Mouse (Mus musculus): Measurements from ENCODE around the gene 4931428F04Rik. TPM values are rescaled to one million over a fixed set of nuclear protein-coding genes. Genes with fewer than 3 reads are reported as not detected.

The 4931428F04Rik gene
- polyA plus RNA-seq, 1 experiment from 2014 or later: 4.9 TPM

DNA sequence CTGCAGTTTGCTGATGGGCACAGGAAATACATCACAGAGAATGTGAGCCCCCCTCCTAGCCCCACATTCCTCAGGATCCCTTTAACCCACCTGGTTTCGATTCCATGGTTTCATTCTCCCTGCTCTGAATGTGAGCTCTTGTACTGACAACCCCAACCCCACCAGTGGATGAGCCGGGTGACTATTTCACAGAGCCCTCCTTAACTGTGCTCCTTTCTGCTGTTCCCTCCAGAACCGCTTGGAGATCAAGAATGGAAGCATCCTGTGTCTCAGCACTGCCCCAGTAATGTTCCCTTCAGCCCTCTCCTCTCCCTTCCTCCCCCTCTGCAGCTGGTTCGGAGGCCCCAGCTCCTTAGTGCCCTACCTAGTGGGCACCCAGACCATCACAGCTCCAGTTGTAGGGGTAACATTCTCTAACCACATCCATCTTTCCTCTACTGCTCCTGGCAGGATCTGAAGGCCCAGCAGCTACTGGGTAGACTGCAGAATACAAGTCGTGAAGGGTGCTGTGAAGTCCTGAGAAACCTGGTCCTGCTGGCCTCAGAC lies 16.6 kb upstream of the 4931428F04Rik start:
- Histone ChIP-seq H3K27me3 (no peaks in the 10 kb centered on the region), H3K4me1 (replicated peaks) (peaks cover 35% of the 10 kb centered on the region), H3K9ac (peak overlapping the region; percentile 56), H3K4me2 (peak overlapping the region; percentile 83), H3K27ac (peak overlapping the region; percentile 68; the same call in 1 of the 2 replicates), H3K9me3 (replicated peaks) (no peaks in the 10 kb centered on the region), H3K36me3 (peaks cover 38% of the 10 kb centered on the region), H3K4me3 (peak overlapping the region; percentile 43)
- peak; percentile 7 for ATAC-seq (replicated peaks; ENCODE audit: insufficient number of reproducible peaks, insufficient read depth, low FRiP score, low read depth)
- 45% methylated on average over 5 of the region's 5 CpGs for WGBS

DNA sequence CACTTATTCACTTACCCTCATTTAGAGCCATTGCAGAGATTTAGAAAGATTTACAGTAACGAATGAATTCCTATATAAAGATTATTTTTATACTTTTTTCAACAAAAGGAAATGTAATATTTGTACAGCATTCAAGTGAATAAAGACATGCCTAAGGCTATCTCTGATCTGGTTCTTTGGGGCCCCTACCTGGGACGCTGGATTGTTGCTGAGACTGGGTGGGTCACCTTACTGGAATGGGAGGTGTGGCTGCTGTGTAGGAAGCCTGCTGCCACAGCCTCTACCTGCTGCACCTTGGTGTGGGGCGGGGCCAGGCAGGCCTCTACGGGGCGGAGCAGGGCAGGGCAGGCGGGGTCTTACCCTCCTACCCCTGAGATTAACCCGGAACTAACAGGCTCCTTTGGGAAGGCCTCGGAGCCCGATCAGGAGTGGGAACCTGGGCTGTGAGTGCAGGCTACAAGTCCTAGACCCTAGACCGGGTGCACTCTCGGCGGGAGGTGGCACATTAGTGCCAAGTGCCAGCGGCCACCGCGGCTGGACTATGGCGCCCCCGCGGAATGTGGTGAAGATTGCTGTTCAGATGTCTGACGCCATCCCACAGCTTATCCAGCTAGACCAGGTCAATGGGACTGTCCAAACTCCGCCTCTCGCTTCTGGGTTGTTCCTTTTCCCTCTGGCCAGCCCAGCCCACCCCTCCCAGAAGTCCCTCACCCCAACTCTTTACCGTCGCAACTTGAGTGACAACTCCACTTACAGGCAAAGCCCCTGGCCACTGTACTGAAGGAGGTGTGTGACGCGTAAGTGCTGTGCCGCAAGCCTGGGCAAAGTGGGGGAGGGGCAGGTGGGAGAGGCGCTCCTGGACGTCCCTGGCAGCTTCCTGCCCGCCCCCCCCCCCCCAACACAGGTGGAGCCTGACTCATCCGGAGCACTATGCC lies 15.8 kb upstream of the 4931428F04Rik start, which contains the start of gene Elmo3:
Gene Elmo3 (plus strand): TSS at position 391 of the 935 bp plus-strand sequence.
- WGBS: 7% methylated on average over 30 of the region's 30 CpGs
- H3K9ac ChIP-seq: peak within 1 kb of the TSS; percentile 56
- ATAC-seq (replicated peaks; ENCODE audit: insufficient number of reproducible peaks, insufficient read depth, low FRiP score, low read depth): peak; percentile 54
- H3K4me2 ChIP-seq: peak within 1 kb of the TSS; percentile 83
- peaks cover 44% of the 10 kb centered on the region for H3K36me3 ChIP-seq
- H3K27ac ChIP-seq: peak within 1 kb of the TSS; percentile 68
- no peaks in the 10 kb centered on the region for H3K27me3 ChIP-seq
- no peaks in the 10 kb centered on the region for H3K9me3 ChIP-seq (replicated peaks)
- peaks cover 35% of the 10 kb centered on the region for H3K4me1 ChIP-seq (replicated peaks)
- H3K4me3 ChIP-seq: peak within 1 kb of the TSS; percentile 43

DNA sequence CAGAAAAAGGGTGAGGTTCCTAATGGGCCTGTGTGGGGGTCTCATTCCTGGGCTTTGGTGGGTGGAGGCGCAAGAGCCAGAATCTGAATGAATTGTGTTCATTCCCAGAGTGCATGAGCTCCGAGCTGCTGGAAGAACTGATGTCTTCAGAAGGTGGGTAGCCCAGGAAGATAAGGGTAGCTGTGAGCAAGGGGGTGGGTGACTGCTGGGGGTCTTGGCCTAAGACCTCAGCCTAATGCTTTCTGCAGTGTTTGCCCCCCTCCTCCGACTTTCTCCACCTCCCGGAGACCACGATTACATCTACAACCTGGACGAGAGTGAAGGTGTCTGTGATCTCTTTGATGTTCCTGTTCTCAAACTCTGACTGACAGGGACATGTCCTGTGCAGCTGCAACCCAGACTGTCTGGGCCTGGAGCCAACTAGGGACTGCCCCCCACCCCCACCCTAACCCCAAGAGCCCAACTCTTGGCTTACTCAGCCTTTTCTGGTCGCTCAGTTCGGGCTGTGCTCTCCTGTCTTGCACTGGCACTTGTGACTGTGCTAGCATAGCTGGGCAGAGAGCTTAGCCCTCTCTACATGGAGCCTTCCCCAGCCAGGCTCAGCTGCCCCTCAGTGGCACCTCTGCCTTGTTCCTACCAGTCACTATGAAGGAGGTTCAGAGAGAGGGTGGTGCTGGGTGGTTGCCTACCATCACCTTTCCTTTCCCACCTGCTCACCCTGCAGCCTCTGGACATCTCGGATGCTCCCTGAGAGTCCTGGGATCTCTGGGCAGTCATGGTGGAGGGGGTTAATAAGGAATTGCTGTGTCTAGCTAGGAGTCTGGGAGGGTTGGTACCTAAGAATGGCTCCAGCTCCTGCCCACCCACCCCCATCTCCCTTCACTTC lies 14.9 kb upstream of the 4931428F04Rik start:
- no peak overlapping the region for H3K4me2 ChIP-seq
- H3K27me3 ChIP-seq: no peaks in the 10 kb centered on the region
- H3K9me3 ChIP-seq (replicated peaks): no peaks in the 10 kb centered on the region
- no peak overlapping the region for H3K4me3 ChIP-seq
- H3K27ac ChIP-seq: peak overlapping the region; percentile 68
- H3K4me1 ChIP-seq (replicated peaks): peaks cover 35% of the 10 kb centered on the region
- ATAC-seq (replicated peaks; ENCODE audit: insufficient number of reproducible peaks, insufficient read depth, low FRiP score, low read depth): peak; percentile 16; the same call in 1 of the 2 replicates
- H3K9ac ChIP-seq: no peak overlapping the region
- H3K36me3 ChIP-seq: peaks cover 49% of the 10 kb centered on the region
- 40% methylated on average over 9 of the region's 9 CpGs for WGBS

DNA sequence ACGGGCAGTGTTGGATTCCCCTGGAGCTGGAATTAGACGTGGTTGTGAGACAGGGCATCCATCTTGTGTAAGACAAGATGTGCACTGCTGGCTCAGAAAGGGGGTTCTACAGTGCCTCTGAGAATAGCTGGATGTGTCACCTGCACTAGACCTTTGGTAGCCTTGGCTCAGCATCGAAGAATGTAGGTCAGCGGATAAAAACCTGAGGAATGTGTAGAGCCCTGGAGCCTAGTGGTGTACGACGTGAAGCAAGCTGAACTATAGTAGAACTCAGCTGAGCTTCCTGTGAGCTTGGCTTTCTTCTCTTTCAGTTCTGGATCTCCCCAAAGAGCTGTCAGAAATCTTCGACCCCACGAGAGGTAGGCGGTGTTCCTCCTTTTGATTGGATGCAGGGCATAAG lies 14.2 kb upstream of the 4931428F04Rik start:
- H3K36me3 ChIP-seq: peaks cover 47% of the 10 kb centered on the region
- no peak for ATAC-seq (replicated peaks; ENCODE audit: insufficient number of reproducible peaks, insufficient read depth, low FRiP score, low read depth)
- peak overlapping the region; percentile 68 for H3K27ac ChIP-seq
- H3K4me2 ChIP-seq: no peak overlapping the region
- 50% methylated on average over 9 of the region's 9 CpGs for WGBS
- no peaks in the 10 kb centered on the region for H3K9me3 ChIP-seq (replicated peaks)
- peaks cover 38% of the 10 kb centered on the region for H3K4me1 ChIP-seq (replicated peaks)
- H3K9ac ChIP-seq: no peak overlapping the region
- H3K4me3 ChIP-seq: no peak overlapping the region
- no peaks in the 10 kb centered on the region for H3K27me3 ChIP-seq

DNA sequence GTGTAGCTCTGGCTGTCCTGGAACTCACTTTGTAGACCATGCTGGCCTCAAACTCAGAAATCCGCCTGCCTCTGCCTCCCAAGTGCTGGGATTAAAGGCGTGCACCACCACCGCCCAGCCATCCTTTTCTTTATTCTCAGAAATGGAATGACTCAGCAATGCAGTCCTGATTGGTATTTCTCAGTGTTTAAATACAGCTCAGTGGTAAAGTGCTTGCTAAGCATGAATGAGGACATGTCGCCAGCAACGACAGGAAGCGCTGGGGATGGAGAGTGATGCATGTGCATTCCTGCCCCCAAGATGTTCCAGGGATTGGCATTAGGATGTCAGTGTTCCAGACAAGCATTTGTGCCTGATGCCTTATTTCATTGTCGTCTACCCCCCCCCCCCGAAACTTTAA lies 13.7 kb upstream of the 4931428F04Rik start:
- H3K9me3 ChIP-seq (replicated peaks): no peaks in the 10 kb centered on the region
- ATAC-seq (replicated peaks; ENCODE audit: insufficient number of reproducible peaks, insufficient read depth, low FRiP score, low read depth): no peak
- no peak overlapping the region for H3K9ac ChIP-seq
- 74% methylated on average over 8 of the region's 8 CpGs for WGBS
- peaks cover 44% of the 10 kb centered on the region for H3K36me3 ChIP-seq
- peaks cover 42% of the 10 kb centered on the region for H3K4me1 ChIP-seq (replicated peaks)
- H3K27me3 ChIP-seq: no peaks in the 10 kb centered on the region
- H3K27ac ChIP-seq: peak overlapping the region; percentile 68; the same call in 1 of the 2 replicates
- no peak overlapping the region for H3K4me3 ChIP-seq
- H3K4me2 ChIP-seq: no peak overlapping the region

DNA sequence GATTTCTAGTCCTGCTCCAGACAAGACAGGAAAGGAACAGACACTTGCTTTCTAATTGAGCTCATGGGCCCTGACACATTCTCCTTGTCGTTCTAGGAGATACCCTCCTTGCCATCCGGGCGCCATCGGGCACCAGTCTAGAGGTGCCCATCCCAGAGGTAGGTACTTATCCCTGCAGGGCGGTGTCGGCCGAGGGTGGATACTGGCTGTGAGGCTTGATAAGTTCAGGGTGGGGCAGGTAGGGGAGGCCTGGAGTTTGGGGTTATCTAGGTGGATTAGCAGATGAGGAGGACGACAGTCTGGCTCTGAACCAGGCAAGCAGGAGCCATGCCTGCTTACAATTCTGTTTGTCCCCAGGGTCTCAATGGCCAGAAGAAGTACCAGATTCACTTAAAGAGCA lies 10.3 kb upstream of the 4931428F04Rik start:
- 88% methylated on average over 8 of the region's 8 CpGs for WGBS
- H3K36me3 ChIP-seq: peaks cover 33% of the 10 kb centered on the region
- no peak overlapping the region for H3K4me2 ChIP-seq
- H3K9ac ChIP-seq: no peak overlapping the region
- no peak overlapping the region for H3K4me3 ChIP-seq
- H3K4me1 ChIP-seq (replicated peaks): peaks cover 38% of the 10 kb centered on the region
- H3K27me3 ChIP-seq: no peaks in the 10 kb centered on the region
- ATAC-seq (replicated peaks; ENCODE audit: insufficient number of reproducible peaks, insufficient read depth, low FRiP score, low read depth): no peak
- no peak overlapping the region for H3K27ac ChIP-seq
- H3K9me3 ChIP-seq (replicated peaks): no peaks in the 10 kb centered on the region

DNA sequence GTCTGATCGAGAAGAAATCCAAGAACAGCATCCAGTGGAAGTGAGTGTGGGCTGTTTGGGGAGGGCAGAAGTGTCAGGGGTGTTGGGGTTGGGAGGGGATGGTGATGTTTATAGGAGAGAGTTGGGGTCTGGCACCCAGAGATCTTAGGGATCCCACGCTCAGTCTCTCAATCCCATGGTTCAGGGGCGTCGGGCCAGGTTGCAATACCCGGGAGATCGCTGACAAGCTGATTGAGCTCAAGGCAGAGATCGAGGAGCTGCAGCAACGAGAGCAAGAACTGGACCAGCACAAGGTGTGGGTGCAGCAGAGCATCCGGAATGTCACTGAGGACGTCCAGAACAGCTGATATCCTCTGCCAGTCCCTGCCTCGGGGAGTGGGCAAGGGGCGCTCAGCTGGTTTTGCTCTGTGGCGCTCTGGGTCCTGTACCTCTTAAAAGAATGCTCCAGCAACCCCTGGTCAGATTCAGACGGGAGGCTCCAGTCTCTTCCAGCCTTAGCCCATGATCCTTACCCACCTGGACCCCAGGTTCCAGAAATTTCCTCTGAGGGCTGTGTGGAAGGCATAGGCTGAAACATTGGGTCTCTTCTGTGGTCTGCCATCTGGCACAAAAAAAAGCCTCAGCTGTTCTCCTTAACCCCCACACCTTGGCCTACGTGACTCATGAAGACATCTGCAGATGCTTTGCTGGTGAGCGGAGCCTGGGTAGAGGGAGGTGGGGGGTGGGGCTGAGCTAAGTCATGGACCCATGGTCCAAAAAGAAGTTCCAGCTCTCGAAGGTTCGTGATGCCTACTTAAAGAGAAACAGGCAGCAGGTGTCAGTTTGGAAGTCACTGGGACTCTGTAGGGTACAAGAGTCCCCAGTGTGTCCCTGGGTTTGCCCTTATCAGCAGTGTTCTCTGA lies 8.9 kb upstream of the 4931428F04Rik start:
- Histone ChIP-seq H3K27ac (peak overlapping the region; percentile 83), H3K27me3 (no peaks in the 10 kb centered on the region), H3K9me3 (replicated peaks) (no peaks in the 10 kb centered on the region), H3K4me3 (peak overlapping the region; percentile 99), H3K36me3 (peaks cover 31% of the 10 kb centered on the region), H3K4me1 (replicated peaks) (peaks cover 25% of the 10 kb centered on the region), H3K9ac (peak overlapping the region; percentile 97), H3K4me2 (peak overlapping the region; percentile 86)
- WGBS: 46% methylated on average over 18 of the region's 18 CpGs
- ATAC-seq (replicated peaks; ENCODE audit: insufficient number of reproducible peaks, insufficient read depth, low FRiP score, low read depth): no peak

DNA sequence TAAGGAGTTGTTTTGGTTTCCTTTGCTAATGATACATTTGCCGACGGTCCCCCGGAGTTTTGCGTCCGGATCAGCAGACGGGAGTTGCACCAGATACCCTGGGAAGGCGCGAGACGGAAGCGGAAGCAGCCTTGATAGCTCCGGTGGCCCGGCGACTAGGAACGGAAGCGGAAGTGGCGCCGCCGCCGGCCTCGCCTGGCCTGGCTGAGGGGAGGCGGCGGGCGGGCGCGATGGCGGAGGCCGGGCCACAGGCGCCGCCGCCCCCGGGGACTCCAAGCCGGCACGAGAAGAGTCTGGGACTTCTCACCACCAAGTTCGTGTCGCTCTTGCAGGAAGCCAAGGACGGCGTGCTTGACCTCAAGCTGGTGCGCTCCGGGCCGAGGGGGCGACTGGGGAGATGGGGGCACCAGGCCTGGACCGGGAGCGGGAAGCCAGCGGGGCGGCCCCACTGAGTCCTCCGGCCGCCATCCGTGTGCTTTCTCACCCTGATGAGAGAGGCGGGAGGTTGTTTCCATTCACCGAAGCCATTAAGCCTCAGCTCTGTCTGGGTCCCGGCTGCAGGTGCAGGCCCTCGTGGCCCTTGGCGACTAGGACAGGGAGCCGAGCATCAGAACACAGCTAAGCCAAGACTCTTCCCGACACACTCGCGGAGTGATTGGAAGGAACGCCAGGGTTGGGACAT lies 8.0 kb upstream of the 4931428F04Rik start, which contains the start of gene E2f4:
Gene E2f4 (plus strand): TSS at position 153 of the 682 bp plus-strand sequence.
- peak; percentile 85 for ATAC-seq (replicated peaks; ENCODE audit: insufficient number of reproducible peaks, insufficient read depth, low FRiP score, low read depth)
- peak within 1 kb of the TSS; percentile 99 for H3K4me3 ChIP-seq
- H3K36me3 ChIP-seq: peaks cover 28% of the 10 kb centered on the region
- H3K9me3 ChIP-seq (replicated peaks): no peaks in the 10 kb centered on the region
- peaks cover 23% of the 10 kb centered on the region for H3K4me1 ChIP-seq (replicated peaks)
- H3K9ac ChIP-seq: peak within 1 kb of the TSS; percentile 97
- peak within 1 kb of the TSS; percentile 83 for H3K27ac ChIP-seq
- peak within 1 kb of the TSS; percentile 86 for H3K4me2 ChIP-seq
- under 1% methylated on average over 58 of the region's 58 CpGs for WGBS
- H3K27me3 ChIP-seq: no peaks in the 10 kb centered on the region

DNA sequence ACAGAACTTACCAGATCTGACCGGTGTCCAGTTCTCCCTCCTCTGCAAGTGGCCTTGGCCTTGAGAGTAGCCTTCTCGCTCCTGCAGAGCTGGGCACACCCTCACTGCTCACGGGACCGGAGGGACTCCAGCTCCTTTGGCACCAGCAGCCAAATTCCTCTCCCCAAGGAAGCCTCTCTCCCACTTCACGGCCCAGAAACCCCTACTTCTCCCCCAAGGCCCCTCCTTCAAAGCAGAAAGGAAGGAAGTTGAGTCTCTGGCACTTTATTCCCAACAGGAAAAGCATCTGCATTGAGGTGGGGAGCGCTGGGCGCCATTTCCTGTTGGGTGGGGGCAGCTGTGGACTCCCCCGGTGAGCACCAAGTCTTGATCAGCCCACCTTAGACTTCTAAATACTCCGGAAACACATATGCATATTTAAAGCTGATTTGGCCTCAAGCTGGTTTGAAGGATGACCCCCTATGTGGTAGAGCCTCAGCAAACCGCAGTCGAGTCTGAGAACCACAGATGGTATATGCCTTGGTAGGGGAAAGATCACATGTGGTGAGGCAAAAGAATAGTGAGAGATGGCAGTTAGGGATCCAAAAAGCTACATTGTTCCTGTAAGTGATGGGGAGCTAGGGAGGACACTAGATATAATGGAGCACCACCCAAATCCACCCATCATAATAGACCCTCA lies 6.4 kb upstream of the 4931428F04Rik start, which contains the start of gene Exoc3l:
Gene Exoc3l (minus strand): TSS at position 207 of the 679 bp plus-strand sequence.
- Histone ChIP-seq H3K27me3 (no peaks in the 10 kb centered on the region), H3K27ac (peak within 1 kb of the TSS; percentile 83), H3K9ac (peak within 1 kb of the TSS; percentile 97), H3K4me2 (peak within 1 kb of the TSS; percentile 86), H3K4me3 (peak within 1 kb of the TSS; percentile 99), H3K9me3 (replicated peaks) (no peaks in the 10 kb centered on the region), H3K4me1 (replicated peaks) (peaks cover 23% of the 10 kb centered on the region), H3K36me3 (peaks cover 14% of the 10 kb centered on the region)
- ATAC-seq (replicated peaks; ENCODE audit: insufficient number of reproducible peaks, insufficient read depth, low FRiP score, low read depth): no peak
- 41% methylated on average over 11 of the region's 11 CpGs for WGBS
